Mouse (Mus musculus) right cerebral cortex, postnatal 4 days (tissue): Measurements from ENCODE around the gene Pom121l12.

ENCODE experiments used
- DNase-seq: peaks from one replicate; pipeline ENCODE4 v3.0.0-alpha.2; 2022

Pom121l12 gene

GRCm38 (mm10) chr11:14598976-14599375 lies at the start of gene Pom121l12:
TSS of gene Pom121l12 (plus strand) at chr11:14599276.
- no peak for DNase-seq

DNA sequence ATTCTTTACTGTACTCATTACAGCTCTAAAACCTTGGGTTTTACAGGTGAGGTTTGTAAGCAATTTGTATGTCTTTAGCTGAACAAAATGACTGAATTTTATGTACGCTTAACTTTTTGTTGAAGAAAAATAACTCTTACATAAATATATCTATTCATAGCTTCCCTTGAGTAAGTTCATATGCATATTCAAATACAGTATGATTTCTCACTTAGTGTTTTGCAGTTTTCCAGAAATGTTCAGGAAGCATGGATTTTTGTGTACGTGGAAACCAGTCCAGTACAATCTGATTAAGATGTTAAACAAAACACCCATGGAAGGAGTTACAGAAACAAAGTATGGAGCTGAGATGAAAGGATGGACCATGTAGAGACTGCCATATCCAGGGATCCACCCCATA lies 12.8 kb downstream of the Pom121l12 start:
- no peak for DNase-seq
